Mouse (Mus musculus): ENCODE results near the gene Fmnl1. TPM values are rescaled to one million over a fixed set of nuclear protein-coding genes. Genes with fewer than 3 reads are reported as not detected.

Fmnl1 gene
- polyA plus RNA-seq, 1 experiment from 2014 or later: 1.8 TPM

GRCm38 (mm10) chr11:103229608-103230007, 58.7 kb downstream of the Fmnl1 start:
- H3K36me3 ChIP-seq: peaks cover 43% of the 10 kb centered on the region
- H3K4me3 ChIP-seq: no peak overlapping the region
- no peaks in the 10 kb centered on the region for H3K9me3 ChIP-seq
- H3K4me2 ChIP-seq (replicated peaks): no peak overlapping the region
- no peak overlapping the region for H3K9ac ChIP-seq
- H3K27ac ChIP-seq: no peak overlapping the region
- WGBS: 97% methylated on average over 2 of the region's 2 CpGs
- H3K4me1 ChIP-seq: peaks cover 14% of the 10 kb centered on the region; the same call in 1 of the 2 replicates
- no peak for ATAC-seq (ENCODE audit: insufficient number of reproducible peaks, insufficient read depth, low FRiP score, low TSS enrichment)
- no peaks in the 10 kb centered on the region for H3K27me3 ChIP-seq

- Histone ChIP-seq H3K27ac (no peak overlapping the region), H3K9ac (no peak overlapping the region), H3K4me2 (replicated peaks) (no peak overlapping the region), H3K9me3 (no peaks in the 10 kb centered on the region), H3K4me1 (peaks cover 8% of the 10 kb centered on the region; the same call in 1 of the 2 replicates), H3K4me3 (no peak overlapping the region), H3K27me3 (no peaks in the 10 kb centered on the region), H3K36me3 (peaks cover 38% of the 10 kb centered on the region)
- ATAC-seq (ENCODE audit: insufficient number of reproducible peaks, insufficient read depth, low FRiP score, low TSS enrichment): no peak
- WGBS: 87% methylated on average over 19 of the region's 19 CpGs
Measured at GRCm38 (mm10) chr11:103230626-103231025, 59.7 kb downstream of the Fmnl1 start.

GRCm38 (mm10) chr11:103231367-103231766, 60.5 kb downstream of the Fmnl1 start:
- Histone ChIP-seq H3K36me3 (peaks cover 36% of the 10 kb centered on the region), H3K9ac (no peak overlapping the region), H3K4me2 (replicated peaks) (no peak overlapping the region), H3K27ac (no peak overlapping the region), H3K27me3 (no peaks in the 10 kb centered on the region), H3K9me3 (no peaks in the 10 kb centered on the region), H3K4me1 (peaks cover 8% of the 10 kb centered on the region; the same call in 1 of the 2 replicates), H3K4me3 (no peak overlapping the region)
- WGBS: 96% methylated on average over 7 of the region's 7 CpGs
- ATAC-seq (ENCODE audit: insufficient number of reproducible peaks, insufficient read depth, low FRiP score, low TSS enrichment): no peak

- no peaks in the 10 kb centered on the region for H3K27me3 ChIP-seq
- H3K27ac ChIP-seq: no peak overlapping the region
- no peak overlapping the region for H3K9ac ChIP-seq
- no peak overlapping the region for H3K4me3 ChIP-seq
- peaks cover 8% of the 10 kb centered on the region; the same call in 1 of the 2 replicates for H3K4me1 ChIP-seq
- no peaks in the 10 kb centered on the region for H3K9me3 ChIP-seq
- no peak for ATAC-seq (ENCODE audit: insufficient number of reproducible peaks, insufficient read depth, low FRiP score, low TSS enrichment)
- H3K36me3 ChIP-seq: peaks cover 37% of the 10 kb centered on the region
- H3K4me2 ChIP-seq (replicated peaks): no peak overlapping the region
- WGBS: 34% methylated on average over 7 of the region's 7 CpGs
Measured at GRCm38 (mm10) chr11:103232966-103233365, 62.1 kb downstream of the Fmnl1 start.

- no peak for ATAC-seq (ENCODE audit: insufficient number of reproducible peaks, insufficient read depth, low FRiP score, low TSS enrichment)
- 0 out of 2 replicates have a peak overlapping the region, but pooled peaks have one; percentile 13 for H3K9ac ChIP-seq
- no peak overlapping the region for H3K4me2 ChIP-seq (replicated peaks)
- no peak overlapping the region for H3K27ac ChIP-seq
- peaks cover 8% of the 10 kb centered on the region; the same call in 1 of the 2 replicates for H3K4me1 ChIP-seq
- H3K4me3 ChIP-seq: no peak overlapping the region
- peaks cover 41% of the 10 kb centered on the region for H3K36me3 ChIP-seq
- WGBS: 74% methylated on average over 1 of the region's 1 CpGs
- no peaks in the 10 kb centered on the region for H3K9me3 ChIP-seq
- H3K27me3 ChIP-seq: no peaks in the 10 kb centered on the region
Measured at GRCm38 (mm10) chr11:103234447-103234846, 63.5 kb downstream of the Fmnl1 start.

GRCm38 (mm10) chr11:103235702-103236101, 64.8 kb downstream of the Fmnl1 start:
- H3K27ac ChIP-seq: no peak overlapping the region
- H3K9ac ChIP-seq: no peak overlapping the region
- WGBS: 70% methylated on average over 11 of the region's 11 CpGs

GRCm38 (mm10) chr11:103236431-103236830, 65.5 kb downstream of the Fmnl1 start:
- Histone ChIP-seq H3K9me3 (no peaks in the 10 kb centered on the region), H3K9ac (no peak overlapping the region), H3K4me2 (replicated peaks) (no peak overlapping the region), H3K4me3 (no peak overlapping the region), H3K27ac (no peak overlapping the region), H3K4me1 (peaks cover 8% of the 10 kb centered on the region; the same call in 1 of the 2 replicates), H3K27me3 (no peaks in the 10 kb centered on the region), H3K36me3 (peaks cover 36% of the 10 kb centered on the region)
- no peak for ATAC-seq (ENCODE audit: insufficient number of reproducible peaks, insufficient read depth, low FRiP score, low TSS enrichment)
- 68% methylated on average over 6 of the region's 6 CpGs for WGBS

More at GRCm38 (mm10) chr11:103235702-103236101, 64.8 kb downstream of the Fmnl1 start:
- Histone ChIP-seq H3K4me2 (replicated peaks) (no peak overlapping the region), H3K36me3 (peaks cover 36% of the 10 kb centered on the region), H3K4me3 (no peak overlapping the region), H3K27me3 (no peaks in the 10 kb centered on the region), H3K9me3 (no peaks in the 10 kb centered on the region), H3K4me1 (peaks cover 8% of the 10 kb centered on the region; the same call in 1 of the 2 replicates)
- no peak for ATAC-seq (ENCODE audit: insufficient number of reproducible peaks, insufficient read depth, low FRiP score, low TSS enrichment)

- Histone ChIP-seq H3K27me3 (no peaks in the 10 kb centered on the region), H3K4me3 (no peak overlapping the region), H3K4me1 (peaks cover 8% of the 10 kb centered on the region; the same call in 1 of the 2 replicates), H3K36me3 (peaks cover 36% of the 10 kb centered on the region), H3K9me3 (no peaks in the 10 kb centered on the region), H3K4me2 (replicated peaks) (no peak overlapping the region), H3K27ac (no peak overlapping the region), H3K9ac (no peak overlapping the region)
- ATAC-seq (ENCODE audit: insufficient number of reproducible peaks, insufficient read depth, low FRiP score, low TSS enrichment): no peak
- 73% methylated on average over 10 of the region's 10 CpGs for WGBS
Measured at GRCm38 (mm10) chr11:103236903-103237302, 66.0 kb downstream of the Fmnl1 start.

GRCm38 (mm10) chr11:103237757-103238156, 66.8 kb downstream of the Fmnl1 start:
- Histone ChIP-seq H3K4me2 (replicated peaks) (no peak overlapping the region), H3K27me3 (no peaks in the 10 kb centered on the region), H3K4me1 (peaks cover 8% of the 10 kb centered on the region; the same call in 1 of the 2 replicates), H3K9ac (no peak overlapping the region), H3K36me3 (peaks cover 36% of the 10 kb centered on the region), H3K27ac (no peak overlapping the region), H3K9me3 (no peaks in the 10 kb centered on the region), H3K4me3 (no peak overlapping the region)
- 69% methylated on average over 9 of the region's 9 CpGs for WGBS
- ATAC-seq (ENCODE audit: insufficient number of reproducible peaks, insufficient read depth, low FRiP score, low TSS enrichment): no peak

GRCm38 (mm10) chr11:103240740-103241139, 69.8 kb downstream of the Fmnl1 start:
- no peak overlapping the region for H3K4me2 ChIP-seq (replicated peaks)
- H3K9ac ChIP-seq: no peak overlapping the region
- H3K4me3 ChIP-seq: no peak overlapping the region
- H3K27me3 ChIP-seq: no peaks in the 10 kb centered on the region
- 43% methylated on average over 7 of the region's 7 CpGs for WGBS
- no peak for ATAC-seq (ENCODE audit: insufficient number of reproducible peaks, insufficient read depth, low FRiP score, low TSS enrichment)
- H3K9me3 ChIP-seq: no peaks in the 10 kb centered on the region
- peaks cover 36% of the 10 kb centered on the region for H3K36me3 ChIP-seq
- no peak overlapping the region for H3K27ac ChIP-seq
- H3K4me1 ChIP-seq: peaks cover 2% of the 10 kb centered on the region; the same call in 1 of the 2 replicates

GRCm38 (mm10) chr11:103244856-103245255, 73.9 kb downstream of the Fmnl1 start:
- H3K27ac ChIP-seq: no peak overlapping the region
- no peaks in the 10 kb centered on the region for H3K27me3 ChIP-seq
- no peak for ATAC-seq (ENCODE audit: insufficient number of reproducible peaks, insufficient read depth, low FRiP score, low TSS enrichment)
- no peaks in the 10 kb centered on the region for H3K9me3 ChIP-seq
- no peak overlapping the region for H3K4me3 ChIP-seq
- peaks cover 7% of the 10 kb centered on the region; the same call in 1 of the 2 replicates for H3K36me3 ChIP-seq
- H3K4me2 ChIP-seq (replicated peaks): no peak overlapping the region
- H3K9ac ChIP-seq: no peak overlapping the region
- peaks cover 35% of the 10 kb centered on the region for H3K4me1 ChIP-seq
- WGBS: 91% methylated on average over 4 of the region's 4 CpGs

- Histone ChIP-seq H3K36me3 (0 out of 2 replicates have a peak, but pooled peaks cover 1% of the 10 kb centered on the region), H3K4me3 (no peak overlapping the region), H3K4me1 (peaks cover 35% of the 10 kb centered on the region), H3K9me3 (no peaks in the 10 kb centered on the region), H3K9ac (no peak overlapping the region), H3K4me2 (replicated peaks) (no peak overlapping the region), H3K27ac (no peak overlapping the region), H3K27me3 (no peaks in the 10 kb centered on the region)
- no peak for ATAC-seq (ENCODE audit: insufficient number of reproducible peaks, insufficient read depth, low FRiP score, low TSS enrichment)
- WGBS: 76% methylated on average over 10 of the region's 10 CpGs
Measured at GRCm38 (mm10) chr11:103246081-103246730, 75.3 kb downstream of the Fmnl1 start.

All from embryonic facial prominence, embryonic 12.5 days (tissue).